Mouse (Mus musculus): ENCODE data around the gene Cd302.

DNA sequence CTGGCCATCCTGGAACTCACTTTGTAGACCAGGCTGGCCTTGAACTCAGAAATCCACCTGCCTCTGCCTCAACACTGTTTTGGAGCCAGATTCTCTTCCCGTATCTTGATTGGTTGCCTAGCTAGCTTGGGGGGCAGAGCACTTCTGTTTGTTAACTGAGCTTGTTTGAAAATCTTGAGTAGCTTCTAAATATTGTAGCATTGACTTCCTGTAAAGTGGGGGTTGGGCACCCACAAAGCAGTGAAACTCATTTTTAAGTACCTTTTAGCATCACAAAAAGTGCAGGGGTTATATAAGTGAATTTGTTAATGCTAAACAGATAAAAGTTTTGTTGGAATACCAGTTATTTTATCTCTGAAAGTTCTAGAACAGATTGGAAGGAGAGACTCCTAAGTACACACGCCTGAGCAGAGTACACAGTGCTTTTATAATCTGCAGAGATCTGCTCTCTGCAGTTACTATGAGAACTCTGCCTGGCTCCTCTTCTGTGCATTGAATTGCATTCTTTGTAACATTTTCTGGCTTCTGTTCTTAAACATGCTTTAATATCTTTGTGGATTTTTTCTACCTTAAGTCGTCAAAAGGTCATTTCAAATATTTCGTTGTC is 67.6 kb downstream of the Cd302 start:
- TF ChIP-seq POLR2AphosphoS2 (IDR thresholded peaks at IDR 0.05; ENCODE audit: low read depth, low read length) (no peak), ZMIZ1 (IDR thresholded peaks at IDR 0.05; ENCODE audit: low read depth, low read length) (no peak), E2F4 (IDR thresholded peaks at IDR 0.05; ENCODE audit: insufficient replicate concordance, low read depth, low read length) (no peak), CTCF (conservative IDR thresholded peaks at IDR 0.05 in 1 of 2, IDR thresholded peaks at IDR 0.05 in 1 of 2; ENCODE audit: low read depth in 2 of 2, low read length in 2 of 2) (no peak), USF1 (IDR thresholded peaks at IDR 0.05; ENCODE audit: low read depth, low read length) (no peak), POLR2A (IDR thresholded peaks at IDR 0.05; ENCODE audit: low read depth, low read length) (no peak), CHD2 (IDR thresholded peaks at IDR 0.05; ENCODE audit: low read length) (no peak), SIN3A (IDR thresholded peaks at IDR 0.05; ENCODE audit: low read length) (no peak), KAT2A (IDR thresholded peaks at IDR 0.05; ENCODE audit: insufficient replicate concordance, low read length) (no peak), MAX (IDR thresholded peaks at IDR 0.05; ENCODE audit: low read length) (no peak), ZKSCAN1 (IDR thresholded peaks at IDR 0.05; ENCODE audit: borderline replicate concordance, low read depth, low read length) (no peak), EP300 (IDR thresholded peaks at IDR 0.05; ENCODE audit: low read length) (no peak)

Measured in CH12.LX (cell line).